10 mouse cellular contexts compared by ENCODE assay signal in the genomic region with DNA sequence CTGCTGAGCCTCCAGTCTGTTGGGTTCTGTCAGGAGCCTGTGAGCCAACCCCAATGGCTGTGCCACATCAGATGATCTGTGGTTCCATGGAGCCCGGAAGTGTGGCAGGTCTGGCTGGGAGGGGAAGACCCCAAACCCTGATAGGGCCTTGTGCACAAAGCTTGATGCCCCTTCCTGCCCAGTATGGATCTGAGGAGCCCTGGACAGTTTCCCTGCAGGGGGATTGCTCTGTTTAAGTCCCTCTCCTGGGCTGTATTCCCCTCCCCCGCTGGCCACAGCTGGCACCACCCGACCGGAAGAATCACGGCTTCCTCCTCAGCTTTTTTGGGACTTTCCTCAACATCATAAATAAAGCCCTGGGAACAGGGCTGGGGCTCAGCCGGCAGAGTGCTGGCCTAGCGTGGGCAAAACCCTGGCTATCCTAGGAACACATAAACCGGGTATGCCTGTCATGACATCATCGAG. TPM values are rescaled to one million over a fixed set of nuclear protein-coding genes. Genes with fewer than 3 reads are reported as not detected.
DNase-seq lines count a peak whose midpoint lies in the region; TF ChIP-seq lines count a peak whose summit lies in the region.
"Had no signal": no experiment of that assay in that cellular context is flagged by ENCODE, and none has a peak within 500 bp of the region (broad histone marks: within the 10 kb centered on the region; RNA-seq: fewer than 3 reads in every experiment).

No protein-coding gene starts in this region.

- DNase-seq in gastrocnemius, adult 2 months = peak; percentile 57
- DNase-seq in gastrocnemius, postnatal 25 days = no peak
- DNase-seq in CH12.LX (ENCODE audit: extremely low read depth) = peak; percentile 55
- peak; percentile 82 for DNase-seq in induced T-regulatory cell, adult 2 months (ENCODE audit: low read depth)
- DNase-seq in lung, postnatal 14 days = peak; percentile 52
- no peak for DNase-seq in frontal cortex, postnatal 36 days (ENCODE audit: low spot score in 2 of 2)
- no peak for DNase-seq in left cerebral cortex, postnatal 25 days (ENCODE audit: low spot score in 2 of 2)
- DNase-seq in left cerebral cortex, adult 11 months (ENCODE audit: low spot score) = no peak

- H3K27ac ChIP-seq in gastrocnemius, adult 2 months = peak overlapping the region; percentile 94
- H3K27ac ChIP-seq in CH12.LX (ENCODE audit: insufficient read depth, low read depth) = no peak overlapping the region

- H3K4me2 ChIP-seq in CH12.LX (ENCODE audit: insufficient read depth, low read depth, poor library complexity, severe bottlenecking) = no peak overlapping the region

- TF ChIP-seq EP300 in CH12.LX (IDR thresholded peaks at IDR 0.05; ENCODE audit: low read length) = no peak

- peaks cover 13 to 21% of the 10 kb centered on the region in 2 experiments for H3K4me1 ChIP-seq in CH12.LX (ENCODE audit: control insufficient read depth in 1 of 2, insufficient read depth in 2 of 2)

- peak overlapping the region; percentile 53 for H3K4me3 ChIP-seq in gastrocnemius, adult 2 months
- H3K4me3 ChIP-seq in CH12.LX (replicated peaks in 1 of 3; ENCODE audit: low read depth in 2 of 3, low read length in 2 of 3, poor library complexity in 1 of 3) = peak overlapping the region in 1 of 3 experiments; percentile 17

- dilution Hi-C loops in CH12.LX (cut with MboI; ENCODE audit: extremely low pct_ligation_motif_present, extremely low pct_unique_long_range_greater_than_20kb, low sequenced_read_pairs) = no loop called here

- H3K9ac ChIP-seq in CH12.LX (ENCODE audit: insufficient read depth, low read depth) = no peak overlapping the region

- in situ Hi-C loops in CH12.LX (cut with MboI; ENCODE audit: low pct_ligation_motif_present, low pct_unique_long_range_greater_than_20kb, low sequenced_read_pairs) = no loop called here

- intact Hi-C loops in gastrocnemius, adult 2 months (cut with DNase I) = no loop called here
- intact Hi-C loops in left cerebral cortex, postnatal 25 days (cut with DNase I) = no loop called here

- no peak for TF ChIP-seq POLR2A in CH12.LX (IDR thresholded peaks at IDR 0.05; ENCODE audit: low read depth, low read length)

- no peaks in the 10 kb centered on the region for H3K9me3 ChIP-seq in CH12.LX (replicated peaks; ENCODE audit: low read length)

- no peaks in the 10 kb centered on the region for H3K27me3 ChIP-seq in CH12.LX (replicated peaks)

- no peak for TF ChIP-seq RAD21 in CH12.LX (IDR thresholded peaks at IDR 0.05; ENCODE audit: low read depth, low read length)

- H3K79me2 ChIP-seq in CH12.LX (replicated peaks; ENCODE audit: control insufficient read depth, extremely low read depth, insufficient read depth, poor library complexity, severe bottlenecking) = no peaks in the 10 kb centered on the region

- H3K36me3 ChIP-seq in CH12.LX (replicated peaks in 1 of 2; ENCODE audit: control insufficient read depth in 1 of 2, insufficient read depth in 1 of 2, low read length in 1 of 2) = peaks cover 12 to 27% of the 10 kb centered on the region in 2 experiments

- no peak for TF ChIP-seq CTCF in gastrocnemius, adult 2 months (IDR thresholded peaks at IDR 0.05)
- no peak for TF ChIP-seq CTCF in CH12.LX (conservative IDR thresholded peaks at IDR 0.05 in 1 of 2, IDR thresholded peaks at IDR 0.05 in 1 of 2; ENCODE audit: low read depth in 2 of 2, low read length in 2 of 2)

TF ChIP-seq in CH12.LX, 34 proteins besides CTCF, POLR2A, EP300 and RAD21:
- peak; percentile 33; the same call in 1 of the 2 replicates for TF ChIP-seq ETS1 (conservative IDR thresholded peaks at IDR 0.05; ENCODE audit: low read depth, low read length)
- no peak for TF ChIP-seq MAZ (IDR thresholded peaks at IDR 0.05; ENCODE audit: low read depth, low read length)
- TF ChIP-seq ZNF384 (IDR thresholded peaks at IDR 0.05; ENCODE audit: low read depth, low read length) = no peak
- peak; percentile 61; the same call in 1 of the 2 replicates for TF ChIP-seq ELF1 (IDR thresholded peaks at IDR 0.05; ENCODE audit: low read depth, low read length)
- no peak for TF ChIP-seq E2F4 (IDR thresholded peaks at IDR 0.05; ENCODE audit: insufficient replicate concordance, low read depth, low read length)
- no peak for TF ChIP-seq MAX (IDR thresholded peaks at IDR 0.05; ENCODE audit: low read length)
- no peak for TF ChIP-seq NRF1 (IDR thresholded peaks at IDR 0.05; ENCODE audit: low read depth, low read length)
- 0 out of 2 replicates have a peak, but pooled peaks have one; percentile 35 for TF ChIP-seq SIN3A (IDR thresholded peaks at IDR 0.05; ENCODE audit: low read length)
- TF ChIP-seq SMC3 (IDR thresholded peaks at IDR 0.05; ENCODE audit: low read depth, low read length) = no peak
- no peak for TF ChIP-seq HCFC1 (IDR thresholded peaks at IDR 0.05; ENCODE audit: low read depth, low read length)
- no peak for TF ChIP-seq KAT2A (IDR thresholded peaks at IDR 0.05; ENCODE audit: insufficient replicate concordance, low read length)
- TF ChIP-seq CHD2 (IDR thresholded peaks at IDR 0.05; ENCODE audit: low read length) = peak; percentile 59; the same call in 1 of the 2 replicates
TF ChIP-seq in CH12.LX: peak in this region for 4.

RNA-seq across cellular contexts. Expression of a gene that starts 6.5 kb away (rescaled TPM):
- 100 to 1,000 TPM in 1 of 2 experiments, 10 to 100 TPM in 1; 66.5 to 182 TPM for total RNA-seq in gastrocnemius, adult 2 months (2021)
- total RNA-seq in gastrocnemius, postnatal 25 days (2021) = 10 to 100 TPM; 21.7 to 39.3 TPM
- total RNA-seq in CH12.LX (2012; rRNA removed) (7.2 and 8.0 TPM in 2 replicates), CH12.LX (2014; rRNA removed) (5.6 and 8.8 TPM in 2 replicates)
- polyA plus RNA-seq in CH12.LX (2012; ENCODE audit: insufficient read length, low read depth) = 4.3 and 6.1 TPM in 2 replicates
- total RNA-seq in left cerebral cortex, postnatal 25 days (2021) = 10 to 100 TPM in 1 of 2 experiments, 1 to 10 TPM in 1; 9.5 to 12.2 TPM

RNA-seq across cellular contexts. Expression of a gene that starts 24.8 kb away (rescaled TPM):
- not detected for total RNA-seq in gastrocnemius, adult 2 months (2021)
- not detected for total RNA-seq in gastrocnemius, postnatal 25 days (2021)
- total RNA-seq in CH12.LX (2012; rRNA removed) (17.3 and 23.2 TPM in 2 replicates), CH12.LX (2014; rRNA removed) (4.5 and 5.6 TPM in 2 replicates)
- 11.4 and 12.5 TPM in 2 replicates for polyA plus RNA-seq in CH12.LX (2012; ENCODE audit: insufficient read length, low read depth)
- under 1 TPM; 0.80 to 0.83 TPM for total RNA-seq in left cerebral cortex, postnatal 25 days (2021)
- polyA plus RNA-seq: heart, embryonic 14.5 days; stomach, embryonic 14.5 days had no signal

RNA-seq across cellular contexts. Expression of a gene that starts 28.2 kb away (rescaled TPM):
- total RNA-seq in gastrocnemius, adult 2 months (2021) = 1 to 10 TPM; 2.7 to 3.6 TPM
- 1 to 10 TPM; 2.4 to 3.4 TPM for total RNA-seq in gastrocnemius, postnatal 25 days (2021)
- total RNA-seq in CH12.LX (2012; rRNA removed) = 11.3 and 11.6 TPM in 2 replicates
- 3.3 and 7.0 TPM in 2 replicates for total RNA-seq in CH12.LX (2014; rRNA removed)
- polyA plus RNA-seq in CH12.LX (2012; ENCODE audit: insufficient read length, low read depth) = 22.2 and 23.4 TPM in 2 replicates
- total RNA-seq in left cerebral cortex, postnatal 25 days (2021) = 100 to 1,000 TPM; 298 to 350 TPM

RNA-seq across cellular contexts. Expression of a gene that starts 30.0 kb away (rescaled TPM):
- total RNA-seq in gastrocnemius, adult 2 months (2021) = 10 to 100 TPM; 18.1 to 21.5 TPM
- total RNA-seq in gastrocnemius, postnatal 25 days (2021) = 10 to 100 TPM; 11.8 to 14.4 TPM
- total RNA-seq in CH12.LX (2012; rRNA removed) (0.13 and 0.21 TPM in 2 replicates), CH12.LX (2014; rRNA removed) (not detected in 2 replicates)
- polyA plus RNA-seq in CH12.LX (2012; ENCODE audit: insufficient read length, low read depth) = not detected in 2 replicates
- 10 to 100 TPM; 19.1 to 20.9 TPM for total RNA-seq in left cerebral cortex, postnatal 25 days (2021)

RNA-seq across cellular contexts. Expression of a gene that starts 40.7 kb away (rescaled TPM):
- total RNA-seq in gastrocnemius, adult 2 months (2021) = 10 to 100 TPM; 65.6 to 73.1 TPM
- total RNA-seq in gastrocnemius, postnatal 25 days (2021) = 10 to 100 TPM; 58.3 to 58.8 TPM
- 58.7 and 62.9 TPM in 2 replicates for total RNA-seq in CH12.LX (2012; rRNA removed)
- 29.2 and 36.2 TPM in 2 replicates for total RNA-seq in CH12.LX (2014; rRNA removed)
- 82.0 and 113 TPM in 2 replicates for polyA plus RNA-seq in CH12.LX (2012; ENCODE audit: insufficient read length, low read depth)
- 10 to 100 TPM; 88.0 to 95.9 TPM for total RNA-seq in left cerebral cortex, postnatal 25 days (2021)

Comparison
In these comparisons a context has a peak if more than half of its experiments do, and no peak if none do; other contexts are left out.
1. DNase-seq: peak in gastrocnemius, adult 2 months (single experiment), CH12.LX (single experiment), induced T-regulatory cell, adult 2 months (single experiment) and lung, postnatal 14 days (single experiment); none in gastrocnemius, postnatal 25 days (single experiment), frontal cortex, postnatal 36 days (0 of 2), left cerebral cortex, postnatal 25 days (0 of 2) and left cerebral cortex, adult 11 months (single experiment).
2. RNA of a gene that starts 28.2 kb away (total RNA-seq): 298 to 350 TPM in left cerebral cortex, postnatal 25 days; 3.3 to 11.6 TPM in CH12.LX, 2.7 to 3.6 TPM in gastrocnemius, adult 2 months and 2.4 to 3.4 TPM in gastrocnemius, postnatal 25 days; every median in the first group is over 10 times any median in the second.